Mouse (Mus musculus) kidney, adult 2 months (tissue): ENCODE measurements around the gene Ssbp3.

Experiments used
- CTCF ChIP-seq: fragments of 200-500 bp; conservative IDR thresholded peaks from 2 replicates; pipeline ENCODE4 v1.5.1; 2011; ENCODE audit warnings: low read depth, mild to moderate bottlenecking, control low read depth, low read length, moderate library complexity, mixed read lengths; ENCODE audit not compliant: insufficient read depth, insufficient read length
- POLR2A ChIP-seq: fragments of 200-500 bp; IDR thresholded peaks from one replicate; pipeline ENCODE4 v1.6.1; 2011; ENCODE audit warnings: low read depth, low read length, control low read depth

DNA sequence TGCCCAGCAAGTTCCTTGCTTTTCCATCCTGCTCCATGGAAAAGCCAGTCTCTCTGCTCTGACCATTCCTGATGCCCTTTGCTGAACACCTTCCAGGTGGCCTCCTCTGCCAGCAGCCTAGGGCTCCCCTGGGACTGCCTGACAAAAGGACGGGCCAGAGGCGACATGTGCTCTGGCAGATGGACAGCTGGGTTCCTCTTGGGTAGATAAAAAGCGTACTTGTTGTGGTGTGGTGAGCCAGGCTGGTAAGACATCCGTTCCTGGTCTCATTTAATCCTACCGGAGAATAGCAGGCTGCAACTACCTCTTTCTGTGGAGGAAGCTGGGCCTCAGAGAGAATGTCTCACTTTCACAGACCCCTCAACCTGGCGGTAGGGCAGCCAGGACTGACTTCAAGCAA, 185.5 kb downstream of the Ssbp3 start:
- TF ChIP-seq CTCF, result no peak
- no peak for TF ChIP-seq POLR2A
